Mouse (Mus musculus) heart, postnatal 0 days (tissue): ENCODE data around the gene Klk6.

Source experiments
- CTCF ChIP-seq: IDR thresholded peaks from 2 replicates; pipeline ENCODE4 v1.5.1; 2016; ENCODE audit warnings: antibody characterized with exemption, control low read depth, low read depth
- EP300 ChIP-seq: IDR thresholded peaks from 2 replicates; pipeline ENCODE4 v1.6.1; 2016; ENCODE audit warnings: antibody characterized with exemption, low read depth

- TF ChIP-seq CTCF (no peak), EP300 (no peak)
Observed at GRCm38 (mm10) chr7:43841701-43842100, 17.4 kb downstream of the Klk6 start, which contains the start of gene Klk5.
